In the genomic region with DNA sequence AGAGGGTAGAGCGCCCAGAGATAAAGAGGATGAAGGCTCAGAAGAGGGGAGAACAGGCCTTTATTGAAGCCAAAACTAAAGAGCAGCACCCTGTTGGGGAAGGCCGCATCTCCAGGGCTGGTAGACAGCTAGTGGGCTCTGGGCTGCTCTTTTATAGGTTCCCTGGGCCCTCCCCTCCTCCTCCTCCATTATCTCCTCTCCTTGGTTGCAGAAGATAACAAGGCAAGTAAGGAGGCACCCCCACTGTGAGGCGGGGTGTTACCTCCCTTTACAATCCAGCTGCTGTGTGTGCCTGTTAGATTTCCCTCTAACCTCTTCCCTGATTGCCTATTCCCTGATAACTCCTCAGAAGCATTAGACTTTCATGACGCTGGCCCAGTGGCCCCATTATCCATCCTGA, we compare ENCODE assay signal across 13 mouse cellular contexts. TPM values are rescaled to one million over a fixed set of nuclear protein-coding genes. Genes with fewer than 3 reads are reported as not detected.
DNase-seq lines count a peak whose midpoint lies in the region; ATAC-seq and TF ChIP-seq lines count a peak whose summit lies in the region.
"Had no signal": no experiment of that assay in that cellular context is flagged by ENCODE, and none has a peak within 500 bp of the region (broad histone marks: within the 10 kb centered on the region; RNA-seq: fewer than 3 reads in every experiment).

No protein-coding gene starts in this region.

- H3K9me3 ChIP-seq in heart, embryonic 12.5 days (replicated peaks) = peaks cover 8% of the 10 kb centered on the region
- H3K9me3 ChIP-seq in hindbrain, embryonic 16.5 days (ENCODE audit: control insufficient read depth, low read length) = no peaks in the 10 kb centered on the region
- no peaks in the 10 kb centered on the region for H3K9me3 ChIP-seq in midbrain, embryonic 15.5 days
- H3K9me3 ChIP-seq: embryonic facial prominence, embryonic 15.5 days; limb, embryonic 12.5 days had no signal

- 19% methylated on average over 4 of the region's 4 CpGs for WGBS in heart, embryonic 12.5 days
- WGBS in hindbrain, embryonic 16.5 days = 26% methylated on average over 4 of the region's 4 CpGs
- WGBS in midbrain, embryonic 15.5 days = 26% methylated on average over 4 of the region's 4 CpGs

- intact Hi-C loops in gastrocnemius, adult 2 months (cut with DNase I) = no loop called here

- no peak overlapping the region for H3K9ac ChIP-seq in heart, embryonic 12.5 days
- no peak overlapping the region for H3K9ac ChIP-seq in hindbrain, embryonic 16.5 days (ENCODE audit: low read depth, low read length)
- no peak overlapping the region for H3K9ac ChIP-seq in midbrain, embryonic 15.5 days
- H3K9ac ChIP-seq: embryonic facial prominence, embryonic 15.5 days; limb, embryonic 12.5 days had no signal

- no peak for TF ChIP-seq CTCF in gastrocnemius, adult 2 months (IDR thresholded peaks at IDR 0.05)

- H3K4me2 ChIP-seq in heart, embryonic 12.5 days = no peak overlapping the region
- H3K4me2 ChIP-seq in hindbrain, embryonic 16.5 days (ENCODE audit: low read length) = no peak overlapping the region
- no peak overlapping the region for H3K4me2 ChIP-seq in midbrain, embryonic 15.5 days
- H3K4me2 ChIP-seq: embryonic facial prominence, embryonic 15.5 days; limb, embryonic 12.5 days had no signal

- no peak for DNase-seq in heart, adult 18-20 months
- DNase-seq in R1 (ENCODE audit: low read depth, low spot score) = peak; percentile 42
- no peak for DNase-seq in gastrocnemius, adult 2 months
- no peak for DNase-seq in cerebellum, adult 11-12 months
- DNase-seq in thymus, postnatal 14 days = no peak
- DNase-seq: gastrocnemius, postnatal 25 days had no signal

- no peak overlapping the region for H3K4me3 ChIP-seq in heart, embryonic 12.5 days
- no peak overlapping the region for H3K4me3 ChIP-seq in hindbrain, embryonic 16.5 days (ENCODE audit: low read length)
- no peak overlapping the region for H3K4me3 ChIP-seq in midbrain, embryonic 15.5 days
- no peak overlapping the region for H3K4me3 ChIP-seq in gastrocnemius, adult 2 months
- H3K4me3 ChIP-seq: embryonic facial prominence, embryonic 15.5 days; limb, embryonic 12.5 days; megakaryocyte, embryonic 14.5 days had no signal

- no peaks in the 10 kb centered on the region for H3K36me3 ChIP-seq in heart, embryonic 12.5 days
- H3K36me3 ChIP-seq in hindbrain, embryonic 16.5 days (ENCODE audit: control insufficient read depth, insufficient read depth, low read length) = no peaks in the 10 kb centered on the region
- H3K36me3 ChIP-seq in midbrain, embryonic 15.5 days (replicated peaks) = no peaks in the 10 kb centered on the region
- H3K36me3 ChIP-seq: embryonic facial prominence, embryonic 15.5 days; limb, embryonic 12.5 days had no signal

- H3K27me3 ChIP-seq in heart, embryonic 12.5 days (replicated peaks) = no peaks in the 10 kb centered on the region
- no peaks in the 10 kb centered on the region for H3K27me3 ChIP-seq in hindbrain, embryonic 16.5 days (replicated peaks; ENCODE audit: control insufficient read depth, insufficient read depth, low read length)
- H3K27me3 ChIP-seq in midbrain, embryonic 15.5 days (replicated peaks) = no peaks in the 10 kb centered on the region
- H3K27me3 ChIP-seq: embryonic facial prominence, embryonic 15.5 days; limb, embryonic 12.5 days had no signal

- 0 out of 2 replicates have a peak, but pooled peaks have one; percentile 45 for ATAC-seq in heart, embryonic 12.5 days (ENCODE audit: insufficient number of reproducible peaks, low FRiP score)
- peak; percentile 12; the same call in 1 of the 2 replicates for ATAC-seq in hindbrain, embryonic 16.5 days
- no peak for ATAC-seq in midbrain, embryonic 15.5 days (replicated peaks)
- ATAC-seq: activated CD4-positive, CD25-positive, alpha-beta regulatory T cell, adult 4 months had no signal

- no peak overlapping the region for H3K27ac ChIP-seq in heart, embryonic 12.5 days (ENCODE audit: poor library complexity, severe bottlenecking)
- H3K27ac ChIP-seq in hindbrain, embryonic 16.5 days (ENCODE audit: low read depth, low read length) = peak overlapping the region; percentile 15; the same call in 1 of the 2 replicates
- H3K27ac ChIP-seq in midbrain, embryonic 15.5 days = 0 out of 2 replicates have a peak overlapping the region, but pooled peaks have one; percentile 5
- no peak overlapping the region for H3K27ac ChIP-seq in gastrocnemius, adult 2 months
- H3K27ac ChIP-seq: embryonic facial prominence, embryonic 15.5 days; limb, embryonic 12.5 days had no signal

- H3K4me1 ChIP-seq in heart, embryonic 12.5 days (replicated peaks) = peaks cover 25% of the 10 kb centered on the region
- peaks cover 3% of the 10 kb centered on the region for H3K4me1 ChIP-seq in hindbrain, embryonic 16.5 days (ENCODE audit: control insufficient read depth, insufficient read depth, low read depth, low read length)
- peaks cover 14% of the 10 kb centered on the region; the same call in 1 of the 2 replicates for H3K4me1 ChIP-seq in midbrain, embryonic 15.5 days
- H3K4me1 ChIP-seq: megakaryocyte, embryonic 14.5 days had no signal

RNA-seq across cellular contexts. Expression of a gene that starts 51.2 kb away (rescaled TPM):
- 6.1 and 6.2 TPM in 2 replicates for polyA plus RNA-seq in heart, embryonic 12.5 days (2016; fragmentation: Nextera tagmentation; extraction: Ambion mirVana)
- total RNA-seq in heart, adult 18-20 months (2021) = 10 to 100 TPM in 1 of 2 experiments, 1 to 10 TPM in 1; 9.4 to 10.3 TPM
- 320 and 328 TPM in 2 replicates for polyA plus RNA-seq in hindbrain, embryonic 16.5 days (2015; fragmentation: Nextera tagmentation; extraction: Ambion mirVana)
- polyA plus RNA-seq in midbrain, embryonic 15.5 days (2015; fragmentation: Nextera tagmentation; extraction: Ambion mirVana) = 322 and 328 TPM in 2 replicates
- total RNA-seq in gastrocnemius, adult 2 months (2021) = 10 to 100 TPM in 1 of 2 experiments, 1 to 10 TPM in 1; 6.8 to 13.7 TPM

RNA-seq across cellular contexts. Expression of a gene that starts 56.9 kb away (rescaled TPM):
- 0.33 TPM in 1 of 2 replicates, not detected in the other for polyA plus RNA-seq in heart, embryonic 12.5 days (2016; fragmentation: Nextera tagmentation; extraction: Ambion mirVana)
- total RNA-seq in heart, adult 18-20 months (2021) = not detected
- polyA plus RNA-seq in hindbrain, embryonic 16.5 days (2015; fragmentation: Nextera tagmentation; extraction: Ambion mirVana) = not detected in 2 replicates
- 0.43 TPM in 1 of 2 replicates, not detected in the other for polyA plus RNA-seq in midbrain, embryonic 15.5 days (2015; fragmentation: Nextera tagmentation; extraction: Ambion mirVana)
- total RNA-seq in gastrocnemius, adult 2 months (2021) = not detected
- total RNA-seq: gastrocnemius, postnatal 25 days had no signal
- polyA plus RNA-seq: activated CD4-positive, CD25-positive, alpha-beta regulatory T cell, adult 4 months; limb, embryonic 12.5 days had no signal

Comparison
In these comparisons a context has a peak if more than half of its experiments do, and no peak if none do; other contexts are left out.
1. H3K27ac ChIP-seq: peak in hindbrain, embryonic 16.5 days (single experiment) and midbrain, embryonic 15.5 days (single experiment); none in heart, embryonic 12.5 days (single experiment) and gastrocnemius, adult 2 months (single experiment).
2. RNA of a gene that starts 51.2 kb away (polyA plus RNA-seq): 320 to 328 TPM in hindbrain, embryonic 16.5 days and 322 to 328 TPM in midbrain, embryonic 15.5 days; 6.1 to 6.2 TPM in heart, embryonic 12.5 days; every median in the first group is over 10 times any median in the second.